Mouse (Mus musculus) myocyte (in vitro differentiated cells): ENCODE data around the gene Atxn7.

Experiments used
- E2F4 ChIP-seq: IDR thresholded peaks from one replicate; pipeline ENCODE4 v1.6.1; 2011; ENCODE audit warnings: mild to moderate bottlenecking, control low read depth, moderate library complexity; ENCODE audit not compliant: insufficient read depth
- POLR2A ChIP-seq: IDR thresholded peaks from one replicate; pipeline ENCODE4 v1.6.1; 2011; ENCODE audit warnings: low read depth, mild to moderate bottlenecking, control low read depth, moderate library complexity; ENCODE audit not compliant: insufficient read length
- POLR2AphosphoS2 ChIP-seq: IDR thresholded peaks from one replicate; pipeline ENCODE4 v1.6.1; 2011; ENCODE audit warnings: low read depth, control low read depth; ENCODE audit not compliant: insufficient read length
- TCF12 ChIP-seq: IDR thresholded peaks from one replicate; pipeline ENCODE4 v1.6.1; 2011; ENCODE audit warnings: mild to moderate bottlenecking, control low read depth; ENCODE audit not compliant: poor library complexity, insufficient read depth, severe bottlenecking
- USF1 ChIP-seq: IDR thresholded peaks from one replicate; pipeline ENCODE4 v1.6.1; 2011; ENCODE audit warnings: low read depth, mild to moderate bottlenecking, control low read depth, moderate library complexity

- TF ChIP-seq TCF12, result no peak
- TF ChIP-seq POLR2AphosphoS2, result no peak
- TF ChIP-seq POLR2A, result no peak
- no peak for TF ChIP-seq E2F4
- no peak for TF ChIP-seq USF1
Observed at GRCm38 (mm10) chr14:13915207-13915606, 46.0 kb upstream of the Atxn7 start.
